Mouse (Mus musculus) liver, embryonic 16.5 days (tissue): Measurements from ENCODE around the gene Ctsc. TPM values are rescaled to one million over a fixed set of nuclear protein-coding genes. Genes with fewer than 3 reads are reported as not detected.

ENCODE experiments used
- ATAC-seq: fragments of 200-750 bp; cut with Nextera tagmentation; 2 replicates; pipeline ENCODE4 v1.8.0; 2017; ENCODE audit warnings: low read depth, mild to moderate bottlenecking, moderate number of reproducible peaks, moderate library complexity
- H3K27ac ChIP-seq: fragments of 300-500 bp; sonication (generic); 2 replicates; pipeline ENCODE4 v1.5.1; 2014; ENCODE audit warnings: mild to moderate bottlenecking, low read length
- H3K27me3 ChIP-seq: fragments of 300-500 bp; sonication (generic); 2 replicates; pipeline ENCODE4 v1.6.1; 2014; ENCODE audit warnings: low read depth, low read length, mixed read lengths; ENCODE audit not compliant: control insufficient read depth, insufficient read depth
- H3K36me3 ChIP-seq: fragments of 300-500 bp; sonication (generic); 2 replicates; pipeline ENCODE4 v1.6.1; 2014; ENCODE audit warnings: mild to moderate bottlenecking; ENCODE audit not compliant: control insufficient read depth, insufficient read depth
- H3K4me1 ChIP-seq: fragments of 300-500 bp; sonication (generic); 2 replicates; pipeline ENCODE4 v1.6.1; 2014; ENCODE audit warnings: low read depth, low read length, mixed read lengths; ENCODE audit not compliant: control insufficient read depth
- H3K4me2 ChIP-seq: fragments of 300-500 bp; sonication (generic); 2 replicates; pipeline ENCODE4 v1.6.1; 2014; ENCODE audit warnings: low read depth, low read length, mixed read lengths
- H3K4me3 ChIP-seq: fragments of 300-500 bp; sonication (generic); 2 replicates; pipeline ENCODE4 v1.5.1; 2014; ENCODE audit warnings: low read depth, mild to moderate bottlenecking, low read length
- H3K9ac ChIP-seq: fragments of 300-500 bp; sonication (generic); 2 replicates; pipeline ENCODE4 v1.6.1; 2014; ENCODE audit warnings: low read depth, low read length
- H3K9me3 ChIP-seq: fragments of 300-500 bp; sonication (generic); replicated peaks from 2 replicates; pipeline ENCODE4 v1.6.1; 2016; ENCODE audit warnings: low read length; ENCODE audit not compliant: control insufficient read depth
- WGBS: fragments of 180-500 bp; shearing (Covaris S2); extraction: QIAGEN DNeasy Blood & Tissue Kit; methylation state at CpG from one replicate; pipeline ENCODE4 v1.1.7; 2014; ENCODE audit not compliant: insufficient replicate concordance; 5-methylcytosine and 5-hydroxymethylcytosine counted together
- polyA plus RNA-seq: library from polyadenylated mRNA; unstranded; fragments of >200 nt; fragmentation: Nextera tagmentation; extraction: Ambion mirVana; gene quantifications from 2 replicates; pipeline ENCODE4 v1.2.1, GENCODE M21; 2015

Gene Ctsc
- polyA plus RNA-seq, 1 experiment from 2014 or later = 50.5 TPM

DNA sequence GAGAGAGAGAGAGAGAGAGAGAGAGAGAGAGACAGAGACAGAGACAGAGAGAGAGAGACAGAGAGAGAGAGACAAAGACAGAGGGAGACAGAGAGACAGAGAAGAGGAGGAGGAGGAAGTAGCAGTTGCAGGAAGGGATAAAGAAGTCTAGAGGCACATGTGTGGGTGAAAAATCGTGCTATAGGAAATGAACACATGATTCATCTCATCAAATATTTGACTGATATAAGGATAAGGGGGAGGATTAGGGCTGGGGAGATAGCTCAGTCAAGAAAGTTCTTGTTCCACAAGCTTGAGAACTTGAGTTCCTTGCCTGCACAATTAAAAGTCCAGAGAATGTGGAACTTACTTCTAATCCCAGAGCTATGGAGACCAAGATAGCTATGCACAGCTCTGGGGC, 40.6 kb downstream of the Ctsc start:
- Histone ChIP-seq H3K4me2 (no peak overlapping the region), H3K27ac (no peak overlapping the region), H3K27me3 (no peaks in the 10 kb centered on the region), H3K4me3 (no peak overlapping the region), H3K9ac (no peak overlapping the region), H3K4me1 (no peaks in the 10 kb centered on the region), H3K36me3 (no peaks in the 10 kb centered on the region), H3K9me3 (no peaks in the 10 kb centered on the region)
- 9% methylated on average over 1 of the region's 1 CpGs for WGBS
- no peak for ATAC-seq

DNA sequence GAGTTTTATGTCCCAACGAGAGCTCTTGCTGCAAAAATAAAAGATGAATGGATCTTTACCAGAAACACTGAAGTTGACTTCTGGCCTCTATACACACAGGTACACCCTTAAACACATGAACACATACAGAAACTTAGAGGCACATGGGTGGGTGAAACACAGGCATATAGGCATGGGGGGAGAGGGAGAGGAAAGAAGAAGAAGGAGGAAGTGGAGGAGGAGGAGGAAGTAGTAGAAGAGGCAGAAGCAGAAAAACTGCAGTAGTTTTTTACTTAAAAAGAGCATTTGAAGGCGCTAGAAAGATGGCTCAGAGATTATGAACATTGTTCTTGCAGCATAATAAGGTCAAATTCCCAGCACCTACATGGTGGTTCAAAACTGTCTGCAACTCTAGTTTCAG, 41.0 kb downstream of the Ctsc start:
- no peaks in the 10 kb centered on the region for H3K9me3 ChIP-seq
- no peaks in the 10 kb centered on the region for H3K36me3 ChIP-seq
- no peak for ATAC-seq
- no peak overlapping the region for H3K27ac ChIP-seq
- no peaks in the 10 kb centered on the region for H3K27me3 ChIP-seq
- no peak overlapping the region for H3K9ac ChIP-seq
- H3K4me1 ChIP-seq = no peaks in the 10 kb centered on the region
- H3K4me2 ChIP-seq = no peak overlapping the region
- WGBS = 38% methylated on average over 2 of the region's 2 CpGs
- H3K4me3 ChIP-seq = no peak overlapping the region

DNA sequence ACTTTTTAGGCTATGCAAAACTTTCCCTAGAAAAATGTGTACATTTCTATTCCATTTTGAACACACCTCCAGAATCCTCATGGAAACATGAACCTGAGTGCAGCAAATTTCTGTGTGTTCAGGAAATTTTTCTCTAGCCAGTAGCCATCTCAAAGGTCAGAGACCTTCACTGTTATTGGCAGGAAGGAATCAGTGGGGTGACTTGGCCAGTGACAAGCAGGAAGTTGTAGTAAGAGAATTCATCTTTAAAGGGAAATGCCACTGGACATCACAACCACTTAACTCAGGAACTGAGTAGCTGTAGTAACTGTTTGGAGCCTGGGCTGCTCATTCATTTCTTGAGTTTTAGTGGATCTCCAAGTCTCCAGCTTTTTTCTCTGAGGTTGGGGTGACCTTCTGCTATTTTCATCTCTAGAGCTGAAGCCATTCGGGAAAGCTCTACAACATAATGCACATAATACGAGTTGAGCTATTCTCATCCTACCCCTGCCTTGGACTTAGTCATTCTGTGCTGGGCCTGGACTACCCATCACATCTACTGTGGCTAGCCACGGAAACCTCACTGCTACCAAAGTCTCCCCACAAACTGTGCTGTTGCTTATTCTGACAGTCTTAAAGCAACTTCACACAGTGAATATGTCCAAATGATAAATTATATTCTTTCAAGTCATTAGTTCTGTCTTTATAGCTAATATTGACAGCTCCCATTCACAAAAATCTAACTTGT, 41.7 kb downstream of the Ctsc start:
- no peaks in the 10 kb centered on the region for H3K27me3 ChIP-seq
- no peak for ATAC-seq
- no peak overlapping the region for H3K4me2 ChIP-seq
- H3K4me3 ChIP-seq = no peak overlapping the region
- no peaks in the 10 kb centered on the region for H3K36me3 ChIP-seq
- no peak overlapping the region for H3K9ac ChIP-seq
- H3K4me1 ChIP-seq = no peaks in the 10 kb centered on the region
- no peaks in the 10 kb centered on the region for H3K9me3 ChIP-seq
- 33% methylated on average over 3 of the region's 3 CpGs for WGBS
- no peak overlapping the region for H3K27ac ChIP-seq

DNA sequence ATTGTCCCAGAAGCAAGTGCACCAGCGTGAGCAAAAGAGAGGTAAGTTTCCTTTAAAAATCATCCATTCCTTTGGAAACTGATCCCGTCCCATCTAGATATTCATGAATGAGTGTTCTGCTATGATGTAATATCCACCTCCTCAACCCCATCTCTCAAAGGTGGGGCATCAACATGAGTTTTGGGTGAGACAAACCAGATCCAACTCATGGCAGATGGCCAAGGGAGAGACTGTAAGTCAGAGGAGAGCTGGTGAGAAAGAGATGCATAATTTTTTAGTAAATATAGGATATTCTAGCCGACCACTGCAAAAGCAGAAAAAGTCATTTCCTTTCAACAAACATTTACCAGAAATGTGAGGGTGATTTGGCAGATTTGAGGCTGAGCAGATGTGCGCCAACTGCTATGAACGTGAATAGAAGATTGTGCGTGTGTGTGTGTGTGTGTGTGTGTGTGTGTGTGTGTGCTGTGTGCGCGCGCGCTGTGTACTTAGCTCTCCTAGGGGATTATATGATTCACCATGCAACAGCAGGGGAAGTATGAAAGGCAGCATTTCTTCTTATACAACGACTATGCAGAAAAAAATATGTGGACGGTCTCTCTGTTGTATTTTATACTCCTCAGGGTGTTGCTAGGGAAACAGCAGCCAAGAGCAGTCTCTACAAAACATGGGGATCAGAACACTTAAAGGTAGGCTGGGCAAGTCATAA, 42.9 kb downstream of the Ctsc start:
- Histone ChIP-seq H3K9ac (no peak overlapping the region), H3K27me3 (no peaks in the 10 kb centered on the region), H3K4me2 (no peak overlapping the region), H3K36me3 (no peaks in the 10 kb centered on the region), H3K27ac (no peak overlapping the region), H3K4me1 (no peaks in the 10 kb centered on the region), H3K4me3 (no peak overlapping the region), H3K9me3 (no peaks in the 10 kb centered on the region)
- 57% methylated on average over 12 of the region's 12 CpGs for WGBS
- no peak for ATAC-seq

DNA sequence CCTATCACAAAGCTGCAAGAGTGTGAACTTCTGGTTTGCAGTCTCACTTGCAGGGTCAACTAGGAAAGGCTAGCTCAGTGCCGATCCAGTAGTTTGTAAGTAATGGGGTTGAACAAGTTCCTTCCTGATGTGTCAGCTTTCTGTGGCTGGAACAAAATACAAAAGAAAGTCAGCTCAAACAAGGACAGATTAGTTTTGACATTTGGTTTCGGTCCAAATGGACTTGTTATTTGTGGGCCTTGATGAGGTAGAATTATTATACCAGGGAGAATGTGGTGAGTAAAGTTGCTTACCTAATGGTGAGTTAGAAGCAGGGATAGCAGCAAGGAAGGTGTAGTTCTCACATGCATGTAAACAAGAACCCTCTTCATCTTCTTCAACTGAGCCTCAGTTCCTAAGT, 44.5 kb downstream of the Ctsc start:
- Histone ChIP-seq H3K36me3 (no peaks in the 10 kb centered on the region), H3K27me3 (no peaks in the 10 kb centered on the region), H3K4me3 (no peak overlapping the region), H3K4me1 (no peaks in the 10 kb centered on the region), H3K4me2 (no peak overlapping the region), H3K9ac (no peak overlapping the region), H3K9me3 (no peaks in the 10 kb centered on the region), H3K27ac (no peak overlapping the region)
- no peak for ATAC-seq
- WGBS = 61% methylated on average over 2 of the region's 2 CpGs

DNA sequence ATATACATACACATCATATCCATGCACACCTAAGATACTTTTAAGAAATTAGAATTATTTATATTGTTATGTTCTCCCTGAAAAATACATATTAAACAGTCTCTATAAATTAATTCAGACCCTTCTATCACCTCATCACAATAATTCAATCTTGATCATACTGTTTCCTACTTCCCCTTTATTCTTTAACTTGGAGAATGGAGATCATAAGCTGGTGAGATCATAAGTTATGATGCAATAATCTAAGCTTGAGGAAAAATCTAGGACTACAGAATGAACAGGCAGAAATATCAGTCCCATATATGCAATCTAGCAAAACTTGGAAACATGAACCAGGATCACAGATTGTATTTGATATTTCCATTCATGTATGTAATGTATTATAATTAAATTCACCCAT, 49.6 kb downstream of the Ctsc start:
- Histone ChIP-seq H3K4me3 (no peak overlapping the region), H3K9ac (no peak overlapping the region), H3K4me2 (no peak overlapping the region), H3K4me1 (no peaks in the 10 kb centered on the region), H3K27me3 (no peaks in the 10 kb centered on the region), H3K27ac (no peak overlapping the region), H3K9me3 (no peaks in the 10 kb centered on the region), H3K36me3 (no peaks in the 10 kb centered on the region)
- no peak for ATAC-seq

DNA sequence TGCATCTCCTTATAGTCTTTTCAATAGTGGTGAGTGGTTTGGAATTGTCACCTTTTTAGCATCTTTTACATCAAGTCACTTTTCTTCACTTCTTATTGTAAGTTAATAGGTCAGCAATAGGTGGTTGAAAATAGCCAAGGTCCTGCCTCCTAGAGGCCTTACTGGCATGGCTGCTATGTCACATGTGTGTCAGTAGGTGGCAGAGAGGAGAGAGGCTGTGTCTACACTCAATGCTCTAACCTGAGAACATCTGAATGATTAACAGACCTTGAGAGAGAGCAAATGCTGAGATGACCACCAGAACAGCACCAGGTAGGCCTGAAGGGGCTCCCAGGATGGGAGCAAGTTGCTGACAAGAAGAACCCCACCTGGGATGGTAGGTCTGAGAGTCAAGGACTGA, 65.9 kb downstream of the Ctsc start:
- ATAC-seq = no peak

DNA sequence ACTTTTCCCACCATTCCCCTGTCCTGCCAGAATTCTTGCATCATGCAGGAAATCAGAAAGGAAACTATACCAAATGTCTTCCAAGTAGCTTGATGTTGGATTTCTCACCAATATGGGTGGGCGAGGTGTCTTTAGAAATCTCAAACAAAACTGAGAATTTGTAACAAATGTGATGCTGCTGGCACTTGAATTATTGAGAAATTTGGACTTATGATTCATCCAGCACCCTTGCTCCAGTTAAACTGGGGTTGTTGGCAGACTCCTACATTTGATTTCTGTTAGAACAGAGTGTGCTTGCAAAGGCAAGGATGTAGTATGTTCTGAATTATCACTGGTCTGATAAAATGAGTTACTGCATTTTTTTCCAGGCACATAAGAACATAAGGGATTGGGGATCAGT, 68.2 kb downstream of the Ctsc start:
- Histone ChIP-seq H3K4me1 (no peaks in the 10 kb centered on the region), H3K4me3 (no peak overlapping the region), H3K9ac (no peak overlapping the region), H3K36me3 (no peaks in the 10 kb centered on the region), H3K4me2 (no peak overlapping the region), H3K27me3 (no peaks in the 10 kb centered on the region), H3K27ac (no peak overlapping the region), H3K9me3 (no peaks in the 10 kb centered on the region)
- WGBS = 60% methylated on average over 1 of the region's 1 CpGs
- no peak for ATAC-seq

More for the DNA sequence above, 65.9 kb downstream of the Ctsc start:
- Histone ChIP-seq H3K4me2 (no peak overlapping the region), H3K9me3 (no peaks in the 10 kb centered on the region), H3K36me3 (no peaks in the 10 kb centered on the region), H3K27ac (no peak overlapping the region), H3K4me3 (no peak overlapping the region), H3K4me1 (no peaks in the 10 kb centered on the region), H3K27me3 (no peaks in the 10 kb centered on the region), H3K9ac (no peak overlapping the region)

DNA sequence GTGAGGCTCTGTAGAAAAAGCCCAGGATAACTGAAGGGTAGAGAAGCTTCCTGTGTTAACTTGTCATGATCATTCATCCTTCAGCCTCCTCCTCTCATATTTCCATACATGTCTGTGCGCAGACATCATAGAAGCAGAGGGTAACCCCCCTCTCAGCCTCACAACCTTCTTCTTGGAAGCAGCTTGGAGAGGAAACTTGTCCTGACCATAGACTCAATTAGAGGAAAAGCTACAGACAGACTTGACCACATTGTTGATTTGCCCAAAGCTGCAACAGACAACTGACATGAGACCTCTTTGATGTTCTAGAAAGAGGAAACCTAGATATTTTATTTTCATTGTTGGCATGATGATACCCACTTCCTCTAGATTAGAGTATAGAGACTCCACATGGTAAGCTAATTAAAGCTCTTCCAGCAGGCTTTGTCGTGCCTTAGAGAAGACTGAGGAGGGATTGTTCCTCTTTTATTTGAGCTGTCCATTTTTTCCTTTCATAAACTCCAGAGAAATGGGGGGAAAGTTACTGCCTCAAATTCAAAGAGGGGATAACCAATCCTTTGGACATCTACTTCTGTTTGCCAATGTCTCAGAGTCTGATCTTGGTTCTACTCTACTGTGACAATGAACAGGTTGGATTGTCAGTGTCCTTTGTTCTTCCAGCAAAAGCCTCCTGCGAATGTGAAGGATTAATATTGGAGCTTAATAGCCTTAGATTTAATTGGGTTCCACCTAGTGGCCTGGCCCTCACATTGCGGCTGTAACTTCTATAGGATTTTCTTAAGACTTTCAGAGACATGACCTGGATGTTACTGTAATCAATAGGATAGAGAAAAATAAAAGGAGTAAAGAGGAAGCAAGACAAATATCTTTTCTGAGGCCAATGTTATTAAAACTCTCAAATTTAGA, 79.2 kb downstream of the Ctsc start:
- no peaks in the 10 kb centered on the region for H3K27me3 ChIP-seq
- no peaks in the 10 kb centered on the region for H3K4me1 ChIP-seq
- H3K36me3 ChIP-seq = no peaks in the 10 kb centered on the region
- H3K9ac ChIP-seq = no peak overlapping the region
- 38% methylated on average over 4 of the region's 4 CpGs for WGBS
- no peak for ATAC-seq
- H3K4me2 ChIP-seq = no peak overlapping the region
- no peak overlapping the region for H3K4me3 ChIP-seq
- H3K27ac ChIP-seq = no peak overlapping the region
- no peaks in the 10 kb centered on the region for H3K9me3 ChIP-seq
